Mouse (Mus musculus): Measurements from ENCODE around the gene Sec23b.
A peak's percentile ranks its signal among the peaks of the same experiment; 100 is the strongest.
"Not testable (repeated sequence)": the region's sequence is repeated elsewhere in the genome, so short reads cannot be mapped to it uniquely, and the experiment has no call there.

Gene Sec23b

GRCm38 (mm10) chr2:144555820-144556552, at the start of gene Sec23b:
TSS of gene Sec23b (plus strand) at chr2:144556229.
- DNase-seq (ENCODE audit: low spot score) = peak; percentile 98

DNA sequence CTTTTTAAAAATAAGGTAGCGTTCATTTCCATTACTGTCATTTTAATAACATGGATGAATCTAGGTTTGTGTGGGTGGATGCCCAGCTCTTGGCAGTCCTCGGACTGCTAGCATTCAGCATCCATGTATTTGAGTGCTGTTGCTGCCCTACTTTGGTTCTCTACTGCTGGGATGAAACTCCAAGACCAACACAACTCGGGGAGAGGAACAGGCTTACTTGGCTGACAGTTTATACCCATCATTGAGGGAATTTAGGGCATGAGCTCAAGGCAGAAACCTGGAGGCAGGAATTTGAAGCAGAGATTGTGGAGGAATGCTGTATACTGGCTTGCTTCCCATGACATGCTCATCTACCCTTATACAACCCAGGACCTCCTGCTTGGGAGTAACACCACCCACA, 41.4 kb upstream of the Sec23b start:
- DNase-seq (ENCODE audit: low spot score) = no peak

DNA sequence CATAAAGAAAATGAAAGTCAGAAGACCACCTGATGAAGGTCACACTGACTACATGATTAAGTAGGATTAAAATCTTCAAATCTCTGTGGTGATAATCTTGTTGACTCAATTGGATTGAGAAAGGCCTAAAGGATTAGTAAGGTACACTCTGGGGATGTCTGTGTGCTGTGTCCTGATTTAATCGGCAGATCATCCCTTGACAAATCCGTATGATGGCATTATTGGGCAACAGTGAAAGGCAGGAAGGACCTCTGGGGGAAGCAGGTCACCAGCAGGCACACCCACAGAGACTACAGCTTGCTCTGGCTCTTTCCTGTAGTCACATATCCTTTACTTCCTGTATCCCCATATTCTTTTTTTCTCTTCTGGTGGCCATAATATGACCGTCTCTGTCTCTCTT, 36.3 kb upstream of the Sec23b start:
- no peak for DNase-seq (ENCODE audit: low spot score)

GRCm38 (mm10) chr2:144525856-144526255, 30.2 kb upstream of the Sec23b start:
- DNase-seq (ENCODE audit: low spot score) = no peak

- peak; percentile 96 for DNase-seq (ENCODE audit: low spot score)
Observed at GRCm38 (mm10) chr2:144526981-144527820, 28.8 kb upstream of the Sec23b start, which contains the start of the genes Dzank1 and Polr3f. TSS of gene Dzank1 (minus strand) at chr2:144527414. TSS of gene Polr3f (plus strand) at chr2:144527718.

GRCm38 (mm10) chr2:144527821-144528174, 28.2 kb upstream of the Sec23b start:
- DNase-seq (ENCODE audit: low spot score) = no peak

- no peak for DNase-seq (ENCODE audit: low spot score)
Observed at GRCm38 (mm10) chr2:144537123-144537522, 18.9 kb upstream of the Sec23b start.

GRCm38 (mm10) chr2:144541246-144541645, 14.8 kb upstream of the Sec23b start:
- no peak for DNase-seq (ENCODE audit: low spot score)

GRCm38 (mm10) chr2:144543670-144544069, 12.4 kb upstream of the Sec23b start:
- DNase-seq (ENCODE audit: low spot score) = peak; percentile 78

DNA sequence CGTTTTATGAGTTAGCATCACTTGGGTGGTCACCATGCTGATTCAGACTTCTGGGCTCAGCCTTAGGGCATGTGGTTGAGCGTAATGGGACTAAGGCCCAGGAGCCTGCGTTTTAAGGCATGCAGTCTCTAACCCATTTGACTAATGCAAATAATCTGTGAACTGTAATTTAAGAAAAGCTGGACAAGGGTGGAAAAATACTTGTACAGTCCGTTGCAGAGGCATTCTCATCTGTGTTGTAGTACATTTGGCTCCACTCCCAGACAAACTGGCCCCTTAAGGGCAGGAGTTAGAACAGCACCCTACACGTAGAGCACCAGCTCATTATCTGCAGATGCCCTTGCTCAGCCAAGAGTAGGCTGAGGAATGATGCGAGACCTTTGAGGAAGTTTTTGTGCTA, 11.4 kb upstream of the Sec23b start:
- DNase-seq (ENCODE audit: low spot score) = peak; percentile 29

GRCm38 (mm10) chr2:144545061-144545460, 11.0 kb upstream of the Sec23b start:
- no peak for DNase-seq (ENCODE audit: low spot score)

- peak; percentile 18 for DNase-seq (ENCODE audit: low spot score)
Observed at GRCm38 (mm10) chr2:144545481-144545880, 10.5 kb upstream of the Sec23b start.

GRCm38 (mm10) chr2:144547559-144547958, 8.5 kb upstream of the Sec23b start:
- no peak for DNase-seq (ENCODE audit: low spot score)

DNA sequence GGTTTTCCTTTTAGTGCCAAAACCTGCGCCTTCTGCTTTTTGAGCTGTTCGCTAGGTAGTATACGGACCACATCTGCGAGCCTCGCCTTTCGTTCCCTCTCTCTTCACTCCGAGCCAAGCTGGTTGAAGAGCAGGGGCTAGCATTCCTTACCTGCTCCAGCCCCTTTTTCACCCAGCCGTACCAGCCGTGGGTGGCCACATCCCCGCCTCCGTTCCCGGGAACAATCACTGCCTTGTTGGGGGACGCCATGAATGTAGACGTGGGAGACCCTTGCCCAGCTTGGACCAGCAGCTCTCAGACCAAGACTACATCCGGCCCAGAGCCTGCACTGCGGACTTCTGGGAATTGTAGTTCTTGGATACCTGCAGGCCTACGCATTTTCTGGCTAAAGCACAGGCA, 5.5 kb upstream of the Sec23b start, which contains the start of gene Rbbp9:
Gene Rbbp9 (minus strand): TSS at position 341 of the 400 bp plus-strand sequence.
- peak; percentile 76 for DNase-seq (ENCODE audit: low spot score)

DNA sequence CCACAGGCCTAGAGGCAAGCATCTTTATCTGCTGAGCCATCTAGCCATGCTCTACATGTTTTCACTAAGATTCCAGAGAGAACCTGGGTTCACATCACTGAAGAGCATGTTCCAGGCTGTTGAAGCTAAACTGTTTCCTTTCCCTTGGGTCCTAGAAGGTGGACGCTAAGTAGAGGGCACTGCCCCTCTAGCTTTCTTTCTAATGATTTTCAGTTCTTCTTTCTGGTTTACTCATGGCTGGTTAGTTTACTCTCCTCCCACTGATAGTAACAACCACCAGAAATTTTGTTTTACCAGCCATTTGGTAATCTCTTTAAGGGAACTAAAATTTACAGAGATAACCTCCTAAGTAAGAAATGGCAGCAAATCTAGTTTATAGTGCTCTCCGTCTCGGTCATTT, 2.1 kb upstream of the Sec23b start:
- DNase-seq (ENCODE audit: low spot score) = no peak

GRCm38 (mm10) chr2:144555286-144555819, 676 bp upstream of the Sec23b start:
- no peak for DNase-seq (ENCODE audit: low spot score)

- DNase-seq (ENCODE audit: low spot score) = no peak
Observed at GRCm38 (mm10) chr2:144588723-144589122, 32.7 kb downstream of the Sec23b start.

GRCm38 (mm10) chr2:144593036-144593435, 37.0 kb downstream of the Sec23b start:
- DNase-seq (ENCODE audit: low spot score) = not testable (repeated sequence)

DNA sequence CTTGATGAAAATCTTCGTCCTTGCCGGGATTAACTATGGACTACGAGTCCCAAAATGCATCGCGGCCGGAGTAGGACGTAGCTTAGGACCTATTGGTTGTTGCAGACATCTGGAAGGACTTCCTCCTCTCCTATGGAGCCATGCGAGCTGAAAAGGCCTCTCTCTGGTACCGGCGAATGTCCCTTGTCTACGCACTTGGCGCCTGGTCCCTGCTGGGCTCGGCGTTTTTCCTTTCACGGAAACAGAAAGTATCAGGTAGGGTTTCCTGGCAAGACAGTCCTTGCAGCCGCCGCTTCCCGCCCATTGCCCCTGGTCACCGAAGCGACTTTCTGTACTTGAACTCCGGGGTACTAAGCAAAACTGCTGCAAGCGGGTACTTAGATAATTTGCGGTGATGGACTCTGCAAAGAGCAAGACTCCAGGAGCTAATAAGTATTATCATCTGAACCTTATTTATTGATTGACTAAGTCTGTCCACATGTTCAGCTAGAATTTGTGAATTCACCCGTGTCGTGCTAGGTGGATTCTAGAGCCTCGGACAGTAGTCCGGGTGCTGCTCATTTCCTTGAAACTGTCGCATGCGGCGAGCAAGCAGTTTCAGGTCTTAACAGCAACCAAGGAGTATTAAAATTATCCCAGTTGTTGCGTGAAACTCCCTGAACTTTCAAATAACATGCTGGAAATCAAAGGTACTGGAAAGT, 38.1 kb downstream of the Sec23b start, which contains the start of gene Smim26:
Gene Smim26 (plus strand): TSS at position 104 of the 701 bp plus-strand sequence.
- DNase-seq (ENCODE audit: low spot score) = peak; percentile 82

- no peak for DNase-seq (ENCODE audit: low spot score)
Observed at GRCm38 (mm10) chr2:144598006-144598405, 42.0 kb downstream of the Sec23b start.

DNA sequence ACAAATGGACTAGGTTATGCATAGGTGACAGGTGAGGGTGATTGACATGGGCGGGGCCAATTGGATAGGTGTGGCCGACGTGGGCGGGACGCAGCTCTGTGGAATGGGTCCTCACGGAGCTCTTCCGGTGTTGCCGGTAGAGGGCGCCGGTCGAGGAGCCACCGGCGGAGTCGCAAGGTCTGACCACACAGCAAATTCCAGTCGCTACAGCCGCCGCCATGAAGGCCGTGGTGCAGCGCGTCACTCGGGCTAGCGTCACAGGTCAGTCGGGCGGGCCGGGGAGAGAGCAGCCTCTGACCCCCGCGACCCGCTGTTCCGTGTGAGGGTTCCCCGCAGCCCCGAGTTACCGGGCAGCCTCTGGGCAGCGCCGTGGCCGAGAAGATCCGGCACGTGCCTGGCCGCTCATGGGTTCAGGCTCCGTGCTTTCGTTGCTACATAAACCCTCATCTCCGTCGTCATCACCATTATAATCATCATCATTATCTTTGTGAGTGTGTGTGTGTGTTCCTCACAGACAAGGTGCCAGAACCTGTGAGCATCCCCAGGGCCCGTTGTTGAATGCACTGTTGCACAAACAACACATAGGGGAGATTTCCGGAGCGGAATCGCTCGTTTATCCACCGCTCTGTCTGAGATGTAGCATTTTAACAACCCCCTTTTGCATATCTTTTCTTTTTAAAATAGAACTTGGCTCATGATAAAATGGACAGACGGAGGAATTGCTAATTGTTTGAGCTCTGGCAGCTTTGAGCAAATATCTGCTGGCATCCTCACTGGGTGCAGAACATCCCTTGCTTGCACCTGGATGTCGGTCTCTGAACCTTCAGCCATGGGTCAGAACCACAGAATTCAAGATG, 44.0 kb downstream of the Sec23b start, which contains the start of gene Dtd1:
Gene Dtd1 (plus strand): TSS at position 67 of the 857 bp plus-strand sequence.
- DNase-seq (ENCODE audit: low spot score) = peak; percentile 87
